ENCODE assay signal across 8 mouse cellular contexts in the genomic region with DNA sequence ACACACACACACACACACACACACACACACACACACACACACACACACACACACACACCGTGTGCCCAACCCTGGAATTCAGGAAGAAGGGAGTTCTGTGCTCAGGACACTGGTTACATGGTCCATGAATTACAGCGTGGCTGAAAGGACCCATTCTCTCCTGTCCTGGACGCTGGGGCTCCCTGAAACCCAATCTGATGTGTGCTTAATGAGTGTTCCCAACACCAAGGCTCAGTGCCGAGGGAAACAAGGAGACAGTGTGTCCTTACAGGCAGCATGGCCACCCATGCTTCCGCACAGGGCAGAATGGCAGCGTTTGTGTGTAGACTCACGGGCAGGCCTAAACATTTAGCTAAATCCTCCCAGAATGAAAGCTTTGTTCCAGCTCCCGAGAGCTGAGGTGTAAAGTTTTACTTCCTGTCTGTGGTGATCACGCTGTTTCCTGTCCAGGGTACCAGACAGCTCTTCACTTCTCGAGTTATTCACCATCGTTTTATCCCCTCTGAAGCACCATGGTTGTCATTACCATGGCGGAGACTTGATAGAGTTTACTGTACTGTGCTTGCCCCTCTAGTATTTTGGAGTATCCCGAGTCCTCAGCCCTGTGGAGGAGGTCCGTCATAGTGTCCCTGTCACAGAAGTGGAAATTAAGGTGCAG.
DNase-seq lines count a peak whose midpoint lies in the region; ATAC-seq and TF ChIP-seq lines count a peak whose summit lies in the region.

No protein-coding gene starts in this region.

- H3K36me3 ChIP-seq in kidney, postnatal 0 days (ENCODE audit: insufficient read depth, low read length): 0 out of 2 replicates have a peak, but pooled peaks cover 2% of the 10 kb centered on the region
- no peaks in the 10 kb centered on the region; the same call in 1 of the 2 replicates for H3K36me3 ChIP-seq in embryonic facial prominence, embryonic 11.5 days (replicated peaks; ENCODE audit: control insufficient read depth, insufficient read depth, low read depth, low read length)
- H3K36me3 ChIP-seq in hindbrain, embryonic 15.5 days: no peaks in the 10 kb centered on the region
- H3K36me3 ChIP-seq in midbrain, embryonic 16.5 days (ENCODE audit: control insufficient read depth, insufficient read depth, low read length): no peaks in the 10 kb centered on the region

- H3K4me2 ChIP-seq in kidney, postnatal 0 days (ENCODE audit: low read length): no peak overlapping the region
- no peak overlapping the region for H3K4me2 ChIP-seq in embryonic facial prominence, embryonic 11.5 days (ENCODE audit: low read depth, low read length)
- H3K4me2 ChIP-seq in hindbrain, embryonic 15.5 days: no peak overlapping the region
- no peak overlapping the region for H3K4me2 ChIP-seq in midbrain, embryonic 16.5 days (ENCODE audit: low read length)

- H3K4me3 ChIP-seq in kidney, postnatal 0 days (replicated peaks; ENCODE audit: low read depth, low read length): no peak overlapping the region
- H3K4me3 ChIP-seq in embryonic facial prominence, embryonic 11.5 days (ENCODE audit: low read depth, low read length): no peak overlapping the region
- no peak overlapping the region for H3K4me3 ChIP-seq in hindbrain, embryonic 15.5 days
- H3K4me3 ChIP-seq in midbrain, embryonic 16.5 days (ENCODE audit: low read depth, low read length): no peak overlapping the region

- H3K27ac ChIP-seq in kidney, postnatal 0 days: peak overlapping the region; percentile 19; the same call in 1 of the 2 replicates
- peak overlapping the region; percentile 35; the same call in 1 of the 2 replicates for H3K27ac ChIP-seq in embryonic facial prominence, embryonic 11.5 days (replicated peaks; ENCODE audit: low read depth, low read length)
- peak overlapping the region; percentile 42 for H3K27ac ChIP-seq in hindbrain, embryonic 15.5 days (replicated peaks)
- H3K27ac ChIP-seq in midbrain, embryonic 16.5 days (ENCODE audit: low read length): peak overlapping the region; percentile 50; the same call in 1 of the 2 replicates

- ATAC-seq in kidney, postnatal 0 days (replicated peaks; ENCODE audit: low FRiP score, low read depth): peak; percentile 87
- peak; percentile 67 for ATAC-seq in embryonic facial prominence, embryonic 11.5 days (replicated peaks; ENCODE audit: insufficient number of reproducible peaks, low FRiP score, low TSS enrichment, low read depth)
- 0 out of 2 replicates have a peak, but pooled peaks have one; percentile 52 for ATAC-seq in hindbrain, embryonic 15.5 days (ENCODE audit: low FRiP score, low read depth)
- ATAC-seq in midbrain, embryonic 16.5 days: peak; percentile 61

- 32% methylated on average over 14 of the region's 14 CpGs for WGBS in kidney, postnatal 0 days
- WGBS in embryonic facial prominence, embryonic 11.5 days: 27% methylated on average over 14 of the region's 14 CpGs
- WGBS in hindbrain, embryonic 15.5 days: 56% methylated on average over 14 of the region's 14 CpGs
- WGBS in midbrain, embryonic 16.5 days: 57% methylated on average over 14 of the region's 14 CpGs

- H3K9ac ChIP-seq in kidney, postnatal 0 days (ENCODE audit: low read depth, low read length): no peak overlapping the region
- 0 out of 2 replicates have a peak overlapping the region, but pooled peaks have one; percentile 18 for H3K9ac ChIP-seq in embryonic facial prominence, embryonic 11.5 days (replicated peaks; ENCODE audit: low read length)
- H3K9ac ChIP-seq in hindbrain, embryonic 15.5 days: no peak overlapping the region
- H3K9ac ChIP-seq in midbrain, embryonic 16.5 days (ENCODE audit: low read depth, low read length): no peak overlapping the region

- H3K27me3 ChIP-seq in kidney, postnatal 0 days (ENCODE audit: insufficient read depth, low read length): no peaks in the 10 kb centered on the region
- H3K27me3 ChIP-seq in embryonic facial prominence, embryonic 11.5 days (ENCODE audit: control insufficient read depth, insufficient read depth, low read length): no peaks in the 10 kb centered on the region
- H3K27me3 ChIP-seq in hindbrain, embryonic 15.5 days: no peaks in the 10 kb centered on the region
- no peaks in the 10 kb centered on the region for H3K27me3 ChIP-seq in midbrain, embryonic 16.5 days (ENCODE audit: control insufficient read depth, insufficient read depth, low read depth, low read length)

- peak; percentile 84 for DNase-seq in kidney, postnatal 0 days (ENCODE audit: low spot score)
- no peak for DNase-seq in kidney, postnatal 36 days
- DNase-seq in embryonic facial prominence, embryonic 11.5 days (ENCODE audit: low spot score): peak; percentile 68
- DNase-seq in adipocyte (ENCODE audit: low spot score): no peak
- DNase-seq in adrenal gland, adult 18-20 months (ENCODE audit: low spot score in 2 of 2): no peak
- no peak for DNase-seq in thymus, postnatal 14 days

- H3K9me3 ChIP-seq in kidney, postnatal 0 days (replicated peaks; ENCODE audit: low read length): 0 out of 2 replicates have a peak, but pooled peaks cover 3% of the 10 kb centered on the region
- H3K9me3 ChIP-seq in embryonic facial prominence, embryonic 11.5 days (replicated peaks; ENCODE audit: control insufficient read depth, low read length): no peaks in the 10 kb centered on the region; the same call in 1 of the 2 replicates
- H3K9me3 ChIP-seq in hindbrain, embryonic 15.5 days: 0 out of 2 replicates have a peak, but pooled peaks cover 3% of the 10 kb centered on the region
- peaks cover 4% of the 10 kb centered on the region for H3K9me3 ChIP-seq in midbrain, embryonic 16.5 days (replicated peaks; ENCODE audit: control insufficient read depth, low read length, poor library complexity, severe bottlenecking)

- H3K4me1 ChIP-seq in kidney, postnatal 0 days (replicated peaks; ENCODE audit: insufficient read depth, low read length): peaks cover 6% of the 10 kb centered on the region; the same call in 1 of the 2 replicates
- H3K4me1 ChIP-seq in embryonic facial prominence, embryonic 11.5 days (ENCODE audit: control insufficient read depth, insufficient read depth, low read length): peaks cover 4% of the 10 kb centered on the region
- peaks cover 29% of the 10 kb centered on the region for H3K4me1 ChIP-seq in hindbrain, embryonic 15.5 days (replicated peaks)
- peaks cover 19% of the 10 kb centered on the region for H3K4me1 ChIP-seq in midbrain, embryonic 16.5 days (ENCODE audit: control insufficient read depth, insufficient read depth, low read length)

- TF ChIP-seq CTCF in kidney, postnatal 0 days (IDR thresholded peaks at IDR 0.05; ENCODE audit: low read depth): no peak

Comparison
In these comparisons a context has a peak if more than half of its experiments do, and no peak if none do; other contexts are left out.
1. DNase-seq: peak in kidney, postnatal 0 days (single experiment) and embryonic facial prominence, embryonic 11.5 days (single experiment); none in kidney, postnatal 36 days (0 of 2), adipocyte (single experiment), adrenal gland, adult 18-20 months (0 of 2) and thymus, postnatal 14 days (single experiment).
2. Peak in every context shown above with its lines, with median percentiles within 50 percentile points of each other: ATAC-seq and H3K27ac ChIP-seq.